Comparison of ENCODE assay signal across 15 mouse cellular contexts in the genomic region with DNA sequence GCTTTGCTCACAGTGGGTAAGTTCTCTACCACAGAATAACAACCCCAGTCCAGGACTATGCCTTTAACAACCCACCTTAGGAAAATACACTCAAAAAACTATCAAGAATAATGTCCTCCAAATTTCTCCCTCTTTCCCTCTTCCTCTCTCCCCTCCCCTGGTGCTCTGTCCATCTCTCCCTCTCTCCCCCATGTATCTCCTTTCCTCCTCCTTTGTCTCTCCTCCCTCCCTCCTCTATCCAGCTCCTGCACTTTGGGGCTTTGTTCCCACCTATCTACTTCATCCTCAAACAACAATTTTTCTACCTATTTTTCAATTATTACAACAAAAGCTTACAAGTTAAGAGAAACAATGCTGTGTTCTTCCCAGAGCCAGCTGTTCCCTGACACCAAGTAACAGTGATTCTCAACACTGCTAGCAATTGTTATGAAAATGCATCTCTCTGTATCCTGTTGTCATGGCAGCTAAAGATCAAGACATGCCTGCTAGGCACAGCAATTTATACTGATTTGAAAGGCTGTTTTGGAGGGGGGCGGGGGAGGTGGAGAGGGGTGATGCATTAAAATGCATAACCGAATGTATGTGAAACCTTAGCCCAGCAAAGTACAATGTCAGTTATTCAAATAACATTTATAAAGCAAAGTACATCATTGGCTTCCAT.
DNase-seq lines count a peak whose midpoint lies in the region; ATAC-seq lines count a peak whose summit lies in the region.
"Had no signal": no experiment of that assay in that cellular context is flagged by ENCODE, and none has a peak within 500 bp of the region (broad histone marks: within the 10 kb centered on the region; RNA-seq: fewer than 3 reads in every experiment).

No protein-coding gene starts in this region.

- no peak overlapping the region for H3K4me2 ChIP-seq in forebrain, embryonic 15.5 days (replicated peaks)
- H3K4me2 ChIP-seq: limb, embryonic 12.5 days had no signal

- WGBS in forebrain, embryonic 15.5 days, result 3% methylated on average over 2 of the region's 2 CpGs
- 25% methylated on average over 2 of the region's 2 CpGs for WGBS in midbrain, embryonic 10.5 days

- no peaks in the 10 kb centered on the region for H3K27me3 ChIP-seq in forebrain, embryonic 15.5 days
- H3K27me3 ChIP-seq in midbrain, embryonic 10.5 days (ENCODE audit: low read depth, poor library complexity, severe bottlenecking), result no peaks in the 10 kb centered on the region
- H3K27me3 ChIP-seq: limb, embryonic 12.5 days; megakaryocyte, embryonic 14.5 days had no signal

- no peaks in the 10 kb centered on the region for H3K9me3 ChIP-seq in forebrain, embryonic 15.5 days
- peaks cover 7% of the 10 kb centered on the region; the same call in 1 of the 2 replicates for H3K9me3 ChIP-seq in midbrain, embryonic 10.5 days (replicated peaks)
- H3K9me3 ChIP-seq: limb, embryonic 12.5 days; megakaryocyte, embryonic 14.5 days had no signal

- no peak overlapping the region for H3K9ac ChIP-seq in forebrain, embryonic 15.5 days (replicated peaks)
- H3K9ac ChIP-seq: limb, embryonic 12.5 days had no signal

- no peak overlapping the region for H3K4me3 ChIP-seq in forebrain, embryonic 15.5 days
- peak overlapping the region; percentile 28 for H3K4me3 ChIP-seq in midbrain, embryonic 10.5 days
- H3K4me3 ChIP-seq: erythroblast, embryonic 14.5 days; limb, embryonic 12.5 days; megakaryocyte, embryonic 14.5 days had no signal

- ATAC-seq in forebrain, embryonic 15.5 days (replicated peaks), result peak; percentile 82
- ATAC-seq: intestine, embryonic 16.5 days had no signal

- no peaks in the 10 kb centered on the region for H3K36me3 ChIP-seq in forebrain, embryonic 15.5 days
- H3K36me3 ChIP-seq in midbrain, embryonic 10.5 days, result peaks cover 13% of the 10 kb centered on the region; the same call in 1 of the 2 replicates
- H3K36me3 ChIP-seq: limb, embryonic 12.5 days had no signal

- peak; percentile 52 for DNase-seq in embryo, embryonic 9.5 days (ENCODE audit: extremely low spot score)
- peak; percentile 71 for DNase-seq in midbrain, embryonic 10.5 days (ENCODE audit: low spot score)
- DNase-seq in retina, embryonic 14.5 days (ENCODE audit: low spot score), result peak; percentile 74
- DNase-seq in urinary bladder, adult 18-20 months (ENCODE audit: low spot score in 2 of 2), result no peak
- no peak for DNase-seq in gastrocnemius, postnatal 36 days
- no peak for DNase-seq in left cerebral cortex, adult 18-20 months (ENCODE audit: low spot score in 2 of 2)
- DNase-seq: cerebellum, adult 9-11 months; gastrocnemius, postnatal 14 days; kidney, postnatal 4 days; lung, adult 2 months had no signal

- H3K4me1 ChIP-seq in forebrain, embryonic 15.5 days, result peaks cover 23% of the 10 kb centered on the region
- H3K4me1 ChIP-seq in midbrain, embryonic 10.5 days, result peaks cover 39% of the 10 kb centered on the region
- H3K4me1 ChIP-seq: limb, embryonic 12.5 days; megakaryocyte, embryonic 14.5 days had no signal

- intact Hi-C loops in gastrocnemius, postnatal 36 days (cut with DNase I), result no loop called here

- H3K27ac ChIP-seq in forebrain, embryonic 15.5 days (replicated peaks), result peak overlapping the region; percentile 78
- peak overlapping the region; percentile 89 for H3K27ac ChIP-seq in midbrain, embryonic 10.5 days (replicated peaks)
- H3K27ac ChIP-seq: limb, embryonic 12.5 days had no signal

Comparison
In these comparisons a context has a peak if more than half of its experiments do, and no peak if none do; other contexts are left out.
1. DNase-seq: peak in embryo, embryonic 9.5 days (single experiment), midbrain, embryonic 10.5 days (single experiment) and retina, embryonic 14.5 days (single experiment); none in urinary bladder, adult 18-20 months (0 of 2), gastrocnemius, postnatal 36 days (0 of 2) and left cerebral cortex, adult 18-20 months (0 of 2).